Mouse (Mus musculus) E14TG2a.4 (cell line): ENCODE results near the gene Cdc45.

Experiments
- H3K27me3 ChIP-seq: 2 replicates; pipeline ENCODE4 v1.6.1; 2014; ENCODE audit warnings: low read length, control low read depth; ENCODE audit not compliant: insufficient read depth
- H3K36me3 ChIP-seq: 2 replicates; pipeline ENCODE4 v1.6.1; 2014; ENCODE audit warnings: low read length, control low read depth; ENCODE audit not compliant: insufficient read depth
- H3K4me1 ChIP-seq: replicated peaks from 2 replicates; pipeline ENCODE4 v1.6.1; 2014; ENCODE audit warnings: low read depth, low read length, control low read depth
- H3K4me3 ChIP-seq: replicated peaks from 2 replicates; pipeline ENCODE4 v1.5.1; 2014; ENCODE audit warnings: mild to moderate bottlenecking, low read length
- H3K9me3 ChIP-seq: 2 replicates; pipeline ENCODE4 v1.6.1; 2014; ENCODE audit warnings: low read length, control low read depth
- CTCF ChIP-seq: conservative IDR thresholded peaks from 2 replicates; pipeline ENCODE4 v1.5.1; 2014; ENCODE audit warnings: low read length
- NANOG ChIP-seq: IDR thresholded peaks from 2 replicates; pipeline ENCODE4 v1.6.1; 2014; ENCODE audit warnings: borderline replicate concordance, low read length, mixed read lengths
- POU5F1 ChIP-seq: IDR thresholded peaks from 2 replicates; pipeline ENCODE4 v1.6.1; 2014; ENCODE audit warnings: low read length, borderline replicate concordance

Gene Cdc45

DNA sequence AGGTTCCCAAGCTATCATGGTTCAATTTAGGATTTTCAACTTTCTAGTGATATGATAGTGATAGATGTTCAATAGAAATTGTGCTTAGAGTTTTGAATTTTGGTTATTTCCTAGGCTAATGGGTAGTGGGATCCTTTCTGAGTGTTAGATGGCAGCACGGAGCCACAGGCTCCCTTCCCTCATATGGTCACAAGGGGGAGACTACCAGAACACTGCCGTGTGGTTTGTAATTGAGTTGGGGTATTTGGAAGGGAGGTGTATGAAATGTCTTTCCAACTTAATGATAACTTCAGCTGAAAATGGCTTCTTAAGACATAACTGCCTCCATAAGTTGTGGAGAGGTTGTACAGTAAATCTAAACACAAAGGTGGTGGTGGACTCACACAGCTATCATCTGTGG lies 21.7 kb upstream of the Cdc45 start:
- Histone ChIP-seq H3K9me3 (no peaks in the 10 kb centered on the region), H3K4me3 (no peak overlapping the region)
- TF ChIP-seq CTCF (peak; percentile 22; the same call in 1 of the 2 replicates), POU5F1 (no peak)

DNA sequence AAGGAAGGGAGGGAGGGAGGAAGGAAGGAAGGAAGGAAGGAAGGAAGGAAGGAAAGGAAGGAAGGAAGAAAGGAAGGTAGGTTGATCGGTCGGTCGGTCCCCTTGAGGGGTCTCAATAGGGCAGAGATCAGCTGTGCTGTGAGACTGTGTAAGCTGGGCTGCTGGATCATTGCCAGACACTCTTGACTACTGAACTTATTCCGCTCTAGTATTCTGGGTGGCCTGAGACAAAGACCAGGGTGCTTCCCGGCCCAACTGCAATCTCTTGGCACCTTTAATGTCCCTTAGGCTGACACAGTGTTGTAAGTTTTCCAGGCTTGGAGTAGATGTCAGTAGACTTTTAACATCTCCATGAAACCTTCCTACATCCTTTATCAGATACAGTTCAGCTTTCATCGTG lies 17.3 kb upstream of the Cdc45 start:
- Histone ChIP-seq H3K4me1 (no peaks in the 10 kb centered on the region), H3K9me3 (no peaks in the 10 kb centered on the region), H3K36me3 (peaks cover 99% of the 10 kb centered on the region), H3K27me3 (no peaks in the 10 kb centered on the region), H3K4me3 (no peak overlapping the region)
- TF ChIP-seq CTCF (no peak), POU5F1 (no peak), NANOG (no peak)

More for the DNA sequence above, 21.7 kb upstream of the Cdc45 start:
- Histone ChIP-seq H3K27me3 (no peaks in the 10 kb centered on the region), H3K4me1 (peaks cover 20% of the 10 kb centered on the region), H3K36me3 (peaks cover 74% of the 10 kb centered on the region)

- Histone ChIP-seq H3K4me1 (no peaks in the 10 kb centered on the region), H3K9me3 (no peaks in the 10 kb centered on the region), H3K4me3 (no peak overlapping the region), H3K27me3 (no peaks in the 10 kb centered on the region), H3K36me3 (peaks cover 99% of the 10 kb centered on the region)
- TF ChIP-seq POU5F1 = no peak
- TF ChIP-seq NANOG = no peak
- TF ChIP-seq CTCF = no peak
Observed at GRCm38 (mm10) chr16:18828630-18829029, 16.8 kb upstream of the Cdc45 start.

GRCm38 (mm10) chr16:18822925-18823324 lies 11.1 kb upstream of the Cdc45 start:
- peaks cover 99% of the 10 kb centered on the region for H3K36me3 ChIP-seq
- no peaks in the 10 kb centered on the region for H3K27me3 ChIP-seq
- H3K4me1 ChIP-seq = peaks cover 18% of the 10 kb centered on the region
- no peak for TF ChIP-seq CTCF
- TF ChIP-seq NANOG = no peak
- TF ChIP-seq POU5F1 = no peak
- H3K4me3 ChIP-seq = no peak overlapping the region
- H3K9me3 ChIP-seq = no peaks in the 10 kb centered on the region

GRCm38 (mm10) chr16:18822356-18822755 lies 10.6 kb upstream of the Cdc45 start:
- peaks cover 18% of the 10 kb centered on the region for H3K4me1 ChIP-seq
- no peak for TF ChIP-seq NANOG
- TF ChIP-seq CTCF = no peak
- no peak for TF ChIP-seq POU5F1
- no peaks in the 10 kb centered on the region for H3K9me3 ChIP-seq
- peaks cover 99% of the 10 kb centered on the region for H3K36me3 ChIP-seq
- H3K4me3 ChIP-seq = no peak overlapping the region
- H3K27me3 ChIP-seq = no peaks in the 10 kb centered on the region

DNA sequence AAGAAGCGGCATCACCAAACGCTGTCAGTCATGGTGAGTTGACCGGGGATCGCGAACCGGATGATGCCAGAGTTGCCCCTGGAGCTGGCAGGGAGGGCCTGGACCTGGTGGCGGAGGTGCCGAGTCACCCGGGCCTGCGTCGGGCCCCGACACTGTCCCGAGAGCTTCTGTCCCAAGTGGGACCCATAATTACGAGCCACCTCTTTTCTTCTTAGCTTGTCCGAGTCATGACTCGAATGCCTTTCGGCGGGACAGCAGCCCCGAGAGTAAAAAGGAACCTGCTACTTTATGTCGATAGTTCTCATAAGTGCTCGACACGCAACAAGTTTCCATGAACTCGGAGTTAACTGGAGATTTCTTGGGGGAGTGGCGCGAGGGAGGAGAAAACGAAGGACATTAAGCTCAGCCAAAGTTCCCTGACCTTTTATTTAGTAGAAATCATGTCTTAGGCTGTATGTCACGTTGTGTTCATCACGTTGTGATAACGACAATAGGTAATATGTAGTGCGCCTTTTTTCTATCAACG lies 661 bp upstream of the Cdc45 start:
- Histone ChIP-seq H3K36me3 (peaks cover 63% of the 10 kb centered on the region), H3K4me1 (peaks cover 25% of the 10 kb centered on the region), H3K27me3 (no peaks in the 10 kb centered on the region), H3K9me3 (no peaks in the 10 kb centered on the region), H3K4me3 (peak overlapping the region; percentile 95)
- TF ChIP-seq CTCF = no peak
- TF ChIP-seq NANOG = no peak
- no peak for TF ChIP-seq POU5F1

DNA sequence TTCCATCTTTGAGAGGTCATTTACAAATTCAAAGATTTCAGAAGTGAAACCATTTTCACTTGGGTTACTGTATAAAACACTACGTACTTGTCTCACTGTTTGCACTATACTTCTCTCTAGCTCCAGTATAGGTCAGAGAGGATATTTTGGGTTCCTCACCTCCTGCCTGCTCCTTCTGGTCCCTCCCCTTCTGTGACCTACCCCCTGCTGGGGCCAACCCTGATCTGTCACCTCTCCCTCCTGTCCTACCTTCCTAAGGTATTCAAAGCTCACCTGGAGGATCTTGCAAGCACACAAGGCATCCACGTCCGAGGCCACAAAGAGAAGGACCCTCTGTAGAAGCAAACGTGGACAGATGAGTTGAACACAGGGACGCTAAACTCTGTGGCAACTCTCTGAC lies 755 bp downstream of the Cdc45 start:
- Histone ChIP-seq H3K27me3 (no peaks in the 10 kb centered on the region), H3K4me3 (peak overlapping the region; percentile 95), H3K36me3 (peaks cover 63% of the 10 kb centered on the region), H3K4me1 (peaks cover 25% of the 10 kb centered on the region), H3K9me3 (no peaks in the 10 kb centered on the region)
- TF ChIP-seq POU5F1 (no peak), CTCF (no peak)

DNA sequence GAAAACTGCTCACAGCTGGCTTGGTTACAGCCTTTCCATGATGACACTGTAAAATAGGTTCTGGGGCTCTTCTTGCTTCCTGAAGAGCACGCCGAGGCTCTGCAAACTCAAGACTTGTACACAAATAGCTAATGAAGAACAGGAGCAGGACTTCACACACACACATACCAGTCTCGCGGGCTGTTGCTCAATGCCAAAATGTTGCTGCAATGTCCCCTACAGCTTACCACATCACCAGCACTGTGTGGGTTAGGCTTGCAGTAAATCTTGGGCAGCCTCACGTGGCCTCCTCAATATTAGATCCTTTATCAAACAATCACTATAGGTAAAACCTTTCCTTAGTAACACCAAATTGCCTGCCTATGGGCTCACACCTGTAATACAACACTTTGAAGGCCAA lies 2.8 kb downstream of the Cdc45 start:
- TF ChIP-seq POU5F1 (no peak), NANOG (no peak), CTCF (no peak)
- Histone ChIP-seq H3K36me3 (peaks cover 60% of the 10 kb centered on the region), H3K27me3 (no peaks in the 10 kb centered on the region), H3K4me1 (peaks cover 29% of the 10 kb centered on the region), H3K9me3 (no peaks in the 10 kb centered on the region), H3K4me3 (no peak overlapping the region)

GRCm38 (mm10) chr16:18805746-18806145 lies 6.0 kb downstream of the Cdc45 start:
- H3K27me3 ChIP-seq = no peaks in the 10 kb centered on the region
- H3K4me1 ChIP-seq = peaks cover 22% of the 10 kb centered on the region
- no peaks in the 10 kb centered on the region for H3K9me3 ChIP-seq
- TF ChIP-seq POU5F1 (no peak), CTCF (no peak), NANOG (no peak)
- peaks cover 84% of the 10 kb centered on the region for H3K36me3 ChIP-seq
- H3K4me3 ChIP-seq = no peak overlapping the region
